Mouse (Mus musculus) myocyte (in vitro differentiated cells): ENCODE data around the gene Duox2.

Source experiments
- CEBPB ChIP-seq: IDR thresholded peaks from 2 replicates; pipeline ENCODE4 v1.6.1; 2011; ENCODE audit warnings: mild to moderate bottlenecking, moderate library complexity; ENCODE audit not compliant: poor library complexity, insufficient read depth, severe bottlenecking
- E2F4 ChIP-seq: IDR thresholded peaks from one replicate; pipeline ENCODE4 v1.6.1; 2011; ENCODE audit warnings: mild to moderate bottlenecking, control low read depth, moderate library complexity; ENCODE audit not compliant: insufficient read depth
- MAX ChIP-seq: IDR thresholded peaks from one replicate; pipeline ENCODE4 v1.6.1; 2011; ENCODE audit warnings: low read depth, mild to moderate bottlenecking, control low read depth
- MYOD1 ChIP-seq, 3 experiments: IDR thresholded peaks; one replicate each; pipeline ENCODE4 v1.6.1; 2011; ENCODE audit warnings: control low read depth in 2 of 3, low read depth in 2 of 3, mild to moderate bottlenecking in 2 of 3, moderate library complexity in 1 of 3; ENCODE audit not compliant: insufficient read length in 2 of 3, control insufficient read depth in 1 of 3
- MYOG ChIP-seq, 3 experiments: IDR thresholded peaks; one replicate each; pipeline ENCODE4 v1.6.1; 2011; ENCODE audit warnings: control low read depth in 2 of 3, low read depth in 2 of 3, mild to moderate bottlenecking in 2 of 3; ENCODE audit not compliant: insufficient read length in 2 of 3, control insufficient read depth in 1 of 3, insufficient read depth in 1 of 3
- POLR2A ChIP-seq: IDR thresholded peaks from one replicate; pipeline ENCODE4 v1.6.1; 2011; ENCODE audit warnings: low read depth, mild to moderate bottlenecking, control low read depth, moderate library complexity; ENCODE audit not compliant: insufficient read length
- POLR2AphosphoS2 ChIP-seq: IDR thresholded peaks from one replicate; pipeline ENCODE4 v1.6.1; 2011; ENCODE audit warnings: low read depth, control low read depth; ENCODE audit not compliant: insufficient read length
- REST ChIP-seq: IDR thresholded peaks from one replicate; pipeline ENCODE4 v1.6.1; 2011; ENCODE audit warnings: mild to moderate bottlenecking, control low read depth, moderate library complexity; ENCODE audit not compliant: insufficient read depth, insufficient read length
- SRF ChIP-seq: IDR thresholded peaks from one replicate; pipeline ENCODE4 v1.6.1; 2011; ENCODE audit warnings: low read depth; ENCODE audit not compliant: control insufficient read depth, insufficient read length
- TCF12 ChIP-seq: IDR thresholded peaks from one replicate; pipeline ENCODE4 v1.6.1; 2011; ENCODE audit warnings: mild to moderate bottlenecking, control low read depth; ENCODE audit not compliant: poor library complexity, insufficient read depth, severe bottlenecking
- TCF3 ChIP-seq: IDR thresholded peaks from one replicate; pipeline ENCODE4 v1.6.1; 2011; ENCODE audit warnings: low read depth, control low read depth; ENCODE audit not compliant: insufficient read length
- USF1 ChIP-seq: IDR thresholded peaks from one replicate; pipeline ENCODE4 v1.6.1; 2011; ENCODE audit warnings: low read depth, mild to moderate bottlenecking, control low read depth, moderate library complexity

GRCm38 (mm10) chr2:122255997-122256396, 42.3 kb downstream of the Duox2 start:
- TF ChIP-seq MYOD1 (IDR thresholded peaks at IDR 0.05; ENCODE audit: control insufficient read depth in 1 of 3, insufficient read length in 2 of 3, low read depth in 2 of 3): no peak
- no peak for TF ChIP-seq POLR2AphosphoS2
- TF ChIP-seq POLR2A: no peak
- TF ChIP-seq MYOG (IDR thresholded peaks at IDR 0.05; ENCODE audit: control insufficient read depth in 1 of 3, insufficient read depth in 1 of 3, insufficient read length in 2 of 3, low read depth in 2 of 3): no peak
- TF ChIP-seq REST: no peak
- TF ChIP-seq E2F4: no peak
- no peak for TF ChIP-seq USF1
- TF ChIP-seq TCF12: no peak
- no peak for TF ChIP-seq MAX
- no peak for TF ChIP-seq CEBPB
- TF ChIP-seq TCF3: no peak
- no peak for TF ChIP-seq SRF
